Mouse (Mus musculus) embryonic facial prominence, embryonic 14.5 days (tissue): Measurements from ENCODE around the gene Gps1. TPM values are rescaled to one million over a fixed set of nuclear protein-coding genes. Genes with fewer than 3 reads are reported as not detected.

Experiments
- ATAC-seq: fragments of 200-750 bp; cut with Nextera tagmentation; 2 replicates; pipeline ENCODE4 v1.8.0; 2017; ENCODE audit warnings: low read depth, moderate number of reproducible peaks, moderate TSS enrichment
- DNase-seq: peaks from one replicate; pipeline ENCODE4 v3.0.0-alpha.2; 2015; ENCODE audit warnings: low spot score
- H3K27ac ChIP-seq: fragments of 300-500 bp; sonication (generic); replicated peaks from 2 replicates; pipeline ENCODE4 v1.5.1; 2014; ENCODE audit warnings: low read depth, mild to moderate bottlenecking, low read length, moderate library complexity
- H3K27me3 ChIP-seq: fragments of 300-500 bp; sonication (generic); replicated peaks from 2 replicates; pipeline ENCODE4 v1.6.1; 2014; ENCODE audit warnings: low read length; ENCODE audit not compliant: control insufficient read depth, insufficient read depth
- H3K36me3 ChIP-seq: fragments of 300-500 bp; sonication (generic); 2 replicates; pipeline ENCODE4 v1.6.1; 2014; ENCODE audit warnings: low read length, mixed read lengths; ENCODE audit not compliant: control insufficient read depth, insufficient read depth
- H3K4me1 ChIP-seq: fragments of 300-500 bp; sonication (generic); 2 replicates; pipeline ENCODE4 v1.6.1; 2014; ENCODE audit warnings: antibody characterized with exemption, low read length; ENCODE audit not compliant: control insufficient read depth, insufficient read depth
- H3K4me2 ChIP-seq: fragments of 300-500 bp; sonication (generic); 2 replicates; pipeline ENCODE4 v1.6.1; 2014; ENCODE audit warnings: low read depth, mild to moderate bottlenecking, low read length, moderate library complexity, mixed read lengths
- H3K4me3 ChIP-seq: fragments of 300-500 bp; sonication (generic); 2 replicates; pipeline ENCODE4 v1.5.1; 2014; ENCODE audit warnings: low read depth, mild to moderate bottlenecking, low read length
- H3K9ac ChIP-seq: fragments of 300-500 bp; sonication (generic); 2 replicates; pipeline ENCODE4 v1.6.1; 2014; ENCODE audit warnings: low read depth, mild to moderate bottlenecking, low read length, moderate library complexity, mixed read lengths
- H3K9me3 ChIP-seq: fragments of 300-500 bp; sonication (generic); 2 replicates; pipeline ENCODE4 v1.6.1; 2016; ENCODE audit warnings: low read length; ENCODE audit not compliant: control insufficient read depth
- WGBS: fragments of 180-500 bp; shearing (Covaris S2); extraction: QIAGEN DNeasy Blood & Tissue Kit; methylation state at CpG from one replicate; pipeline ENCODE4 v1.1.7; 2014; 5-methylcytosine and 5-hydroxymethylcytosine counted together
- polyA plus RNA-seq: library from polyadenylated mRNA; unstranded; fragments of >200 nt; fragmentation: Nextera tagmentation; extraction: Ambion mirVana; gene quantifications from 2 replicates; pipeline ENCODE4 v1.2.1, GENCODE M21; 2014

Gene Gps1
- 207 and 219 TPM in 2 replicates for polyA plus RNA-seq

DNA sequence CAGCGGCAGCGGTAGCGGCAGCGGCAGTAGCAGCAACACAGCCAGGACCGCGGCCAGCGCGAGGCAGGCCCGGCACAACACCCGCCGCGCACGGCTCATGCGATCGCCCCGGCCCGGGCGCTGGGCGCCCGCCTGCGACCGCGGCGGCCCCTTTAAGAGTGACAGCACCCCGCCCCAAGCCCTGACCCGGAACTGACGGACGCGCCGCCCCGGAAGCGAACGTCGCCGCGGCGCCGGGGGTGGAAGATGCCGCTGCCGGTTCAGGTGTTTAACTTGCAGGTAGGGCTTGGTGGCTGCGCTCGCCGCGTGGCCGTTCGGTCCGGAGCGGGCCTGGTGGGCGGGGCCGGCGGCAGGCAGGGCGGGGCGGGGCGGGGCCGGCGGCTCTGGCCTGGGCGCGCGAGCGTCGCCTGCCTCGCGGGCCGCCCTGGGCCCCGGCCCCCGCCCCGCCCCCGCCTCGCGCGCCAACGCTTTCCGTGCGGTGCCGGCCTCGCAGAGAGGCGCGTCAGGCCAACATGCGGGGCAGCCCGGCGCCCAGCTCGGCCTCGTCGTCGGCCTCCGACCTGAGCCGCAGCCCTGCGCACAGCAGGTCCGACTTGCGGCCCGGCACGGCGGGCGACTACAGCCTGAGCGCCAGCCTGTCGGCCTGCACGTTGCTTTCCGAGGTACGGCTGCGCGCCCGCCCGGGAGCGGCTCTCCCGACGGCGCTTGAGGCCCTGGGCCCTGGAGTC is at the start of gene Gps1, which contains the start of gene Rfng:
Gene Gps1 (plus strand): TSS at position 209 of the 728 bp plus-strand sequence.
Gene Rfng (minus strand): TSS at position 144 of the 728 bp plus-strand sequence.
- peak; percentile 89 for DNase-seq
- H3K9ac ChIP-seq, result peak within 1 kb of the TSS; percentile 92
- peak within 1 kb of the TSS; percentile 95 for H3K4me2 ChIP-seq
- no peaks in the 10 kb centered on the region for H3K9me3 ChIP-seq
- H3K4me1 ChIP-seq, result peaks cover 10% of the 10 kb centered on the region
- H3K27me3 ChIP-seq, result no peaks in the 10 kb centered on the region
- 0% methylated on average over 34 of the region's 107 CpGs for WGBS
- peak; percentile 91 for ATAC-seq
- peak within 1 kb of the TSS; percentile 92 for H3K4me3 ChIP-seq
- H3K27ac ChIP-seq, result peak within 1 kb of the TSS; percentile 74
- H3K36me3 ChIP-seq, result peaks cover 55% of the 10 kb centered on the region

DNA sequence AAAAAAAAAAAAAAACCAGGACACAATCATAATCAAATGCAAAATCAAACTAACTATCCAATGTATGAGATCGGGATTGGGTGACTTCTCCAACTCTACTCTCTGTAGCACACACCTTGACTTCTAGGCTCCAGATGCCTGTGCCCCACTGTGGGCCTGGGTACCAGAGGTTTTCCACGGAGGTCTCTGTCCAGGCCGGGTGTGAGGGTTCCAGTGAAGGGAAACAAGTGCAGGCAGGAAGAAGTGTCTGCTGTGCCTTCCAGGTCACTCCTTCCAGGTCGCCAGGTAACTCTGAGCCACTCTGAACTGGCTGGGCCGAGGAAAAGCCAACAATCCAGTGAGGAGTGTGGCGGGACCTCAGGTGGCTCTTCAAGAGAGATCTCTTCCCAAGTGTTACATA is 47.6 kb upstream of the Gps1 start:
- no peak for ATAC-seq
- H3K4me3 ChIP-seq, result no peak overlapping the region
- H3K4me2 ChIP-seq, result no peak overlapping the region
- H3K4me1 ChIP-seq, result peaks cover 6% of the 10 kb centered on the region; the same call in 1 of the 2 replicates
- H3K36me3 ChIP-seq, result no peaks in the 10 kb centered on the region
- H3K9me3 ChIP-seq, result no peaks in the 10 kb centered on the region
- WGBS, result 71% methylated on average over 6 of the region's 6 CpGs
- DNase-seq, result no peak
- no peaks in the 10 kb centered on the region for H3K27me3 ChIP-seq
- H3K27ac ChIP-seq, result no peak overlapping the region
- H3K9ac ChIP-seq, result no peak overlapping the region

DNA sequence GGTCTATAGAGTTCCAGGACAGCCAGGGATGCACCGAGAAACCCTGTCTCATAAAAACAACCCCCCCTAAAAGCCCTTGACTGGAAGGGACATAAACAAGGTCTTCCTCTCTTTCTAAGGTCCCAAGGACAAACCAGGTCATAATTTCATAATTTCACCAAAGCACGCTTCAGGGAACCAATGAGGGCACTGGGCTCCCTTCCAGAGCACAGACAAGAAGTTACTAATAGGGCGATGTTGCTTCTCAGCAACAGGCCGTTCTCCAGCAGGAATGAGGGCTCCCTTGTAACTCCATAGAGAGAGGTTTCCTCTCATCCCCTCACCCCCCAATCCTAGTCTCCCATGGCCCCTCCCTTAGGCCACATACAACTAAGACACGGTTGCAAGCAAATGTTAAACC is 43.1 kb upstream of the Gps1 start:
- H3K4me1 ChIP-seq, result no peaks in the 10 kb centered on the region
- H3K9ac ChIP-seq, result no peak overlapping the region
- DNase-seq (no peak), ATAC-seq (no peak)
- WGBS, result 91% methylated on average over 5 of the region's 5 CpGs
- no peak overlapping the region for H3K4me3 ChIP-seq
- no peak overlapping the region for H3K4me2 ChIP-seq
- H3K9me3 ChIP-seq, result no peaks in the 10 kb centered on the region
- H3K27ac ChIP-seq, result no peak overlapping the region
- H3K27me3 ChIP-seq, result no peaks in the 10 kb centered on the region
- H3K36me3 ChIP-seq, result no peaks in the 10 kb centered on the region

DNA sequence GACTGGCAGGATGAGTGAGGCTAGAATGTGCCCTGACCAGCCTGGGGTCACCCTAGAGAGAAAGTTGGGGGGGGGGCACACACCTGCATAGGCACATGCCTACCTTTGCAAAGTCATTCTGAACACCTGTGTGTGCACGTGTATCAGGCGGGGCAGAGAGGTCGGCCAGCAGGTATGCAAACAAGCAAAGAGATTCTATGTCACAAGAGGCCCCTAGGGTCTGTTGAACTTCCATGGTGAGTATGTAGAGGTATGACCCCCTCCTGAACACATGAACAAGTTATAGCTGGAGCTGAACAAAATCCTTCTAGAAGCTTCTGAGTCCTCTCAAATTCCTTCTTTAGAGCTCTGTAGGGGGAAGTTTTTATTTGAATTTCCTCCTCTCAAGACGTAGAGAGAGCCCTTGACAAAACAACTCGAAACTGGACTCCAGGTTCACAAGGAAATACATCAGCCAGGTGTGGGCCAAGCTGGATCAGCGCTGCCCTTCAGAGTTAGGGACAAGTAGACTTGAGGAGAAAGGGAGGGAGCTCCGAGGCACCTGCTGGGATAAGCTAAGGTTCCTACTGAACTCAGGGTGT is 39.9 kb upstream of the Gps1 start:
- peak; percentile 40 for DNase-seq
- H3K4me3 ChIP-seq, result no peak overlapping the region
- no peaks in the 10 kb centered on the region for H3K4me1 ChIP-seq
- H3K4me2 ChIP-seq, result no peak overlapping the region
- no peak overlapping the region for H3K9ac ChIP-seq
- no peaks in the 10 kb centered on the region for H3K9me3 ChIP-seq
- H3K27ac ChIP-seq, result no peak overlapping the region
- no peaks in the 10 kb centered on the region for H3K27me3 ChIP-seq
- WGBS, result 67% methylated on average over 7 of the region's 7 CpGs
- ATAC-seq, result peak; percentile 70; the same call in 1 of the 2 replicates
- no peaks in the 10 kb centered on the region for H3K36me3 ChIP-seq

DNA sequence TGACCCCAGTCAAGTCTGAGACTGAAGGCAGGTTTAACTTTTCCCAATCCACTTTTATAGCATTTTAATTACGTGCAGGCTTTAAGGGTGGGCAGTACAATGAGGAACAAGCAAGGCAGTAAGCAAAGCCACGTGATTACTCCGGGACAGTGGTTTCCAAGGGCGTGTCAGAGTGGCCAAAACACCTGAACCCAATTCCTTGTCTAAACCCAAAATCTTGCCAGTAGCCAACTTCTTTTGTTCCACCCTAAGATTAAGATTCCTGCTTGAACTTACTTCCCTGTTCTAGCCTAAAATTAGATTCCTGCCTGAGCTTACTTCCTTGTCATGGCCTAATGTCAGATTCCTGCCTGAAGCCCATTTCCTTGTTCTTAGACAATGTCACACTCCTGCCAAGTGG is 36.1 kb upstream of the Gps1 start:
- no peaks in the 10 kb centered on the region for H3K27me3 ChIP-seq
- no peak overlapping the region for H3K27ac ChIP-seq
- H3K9me3 ChIP-seq, result no peaks in the 10 kb centered on the region
- H3K36me3 ChIP-seq, result no peaks in the 10 kb centered on the region
- H3K4me1 ChIP-seq, result no peaks in the 10 kb centered on the region
- ATAC-seq (0 out of 2 replicates have a peak, but pooled peaks have one; percentile 22), DNase-seq (no peak)
- no peak overlapping the region for H3K9ac ChIP-seq
- no peak overlapping the region for H3K4me2 ChIP-seq
- 80% methylated on average over 4 of the region's 4 CpGs for WGBS
- no peak overlapping the region for H3K4me3 ChIP-seq

DNA sequence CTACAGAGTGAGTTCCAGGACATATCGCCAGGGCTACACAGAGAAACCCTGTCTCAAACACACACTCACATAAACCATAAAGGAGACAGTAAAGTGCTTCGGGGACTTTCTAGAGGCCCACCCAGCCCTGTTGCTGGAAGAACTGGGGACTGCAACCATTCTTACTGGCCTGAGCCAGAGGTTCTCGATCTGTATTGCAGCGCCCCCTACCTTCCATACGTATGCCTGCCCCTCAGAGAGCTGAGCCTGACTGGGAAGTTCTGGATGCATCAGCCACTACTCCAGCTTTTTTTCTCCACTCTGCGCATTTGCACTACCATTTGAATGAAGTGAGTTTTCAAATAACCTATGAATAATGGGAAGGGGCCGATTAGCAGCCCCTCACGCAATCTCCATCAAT is 34.6 kb upstream of the Gps1 start:
- no peaks in the 10 kb centered on the region for H3K4me1 ChIP-seq
- no peaks in the 10 kb centered on the region for H3K9me3 ChIP-seq
- DNase-seq, result no peak
- no peak overlapping the region for H3K4me3 ChIP-seq
- H3K27ac ChIP-seq, result no peak overlapping the region
- H3K36me3 ChIP-seq, result no peaks in the 10 kb centered on the region
- WGBS, result 61% methylated on average over 8 of the region's 8 CpGs
- no peak overlapping the region for H3K9ac ChIP-seq
- H3K4me2 ChIP-seq, result no peak overlapping the region
- H3K27me3 ChIP-seq, result no peaks in the 10 kb centered on the region
- no peak for ATAC-seq

DNA sequence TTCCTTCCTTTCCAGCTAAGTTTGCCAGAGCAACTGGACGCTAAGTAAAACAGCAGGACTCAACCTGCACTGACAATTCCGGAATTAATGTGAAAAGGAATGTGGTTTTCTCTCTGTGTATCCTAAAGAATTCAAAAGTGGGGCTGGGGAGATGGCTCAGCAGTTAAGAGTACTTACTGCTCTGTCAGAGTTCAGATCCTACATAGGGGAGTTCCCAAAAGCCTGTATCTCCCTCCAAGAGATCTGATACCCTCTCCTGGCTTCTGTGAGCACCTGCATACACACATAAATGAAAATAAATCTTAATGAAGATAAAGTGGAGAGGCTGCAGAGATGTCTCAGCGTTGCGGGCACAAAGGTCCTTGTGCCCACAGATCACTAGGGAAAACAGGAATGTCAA is 32.5 kb upstream of the Gps1 start:
- WGBS, result 57% methylated on average over 4 of the region's 4 CpGs
- Histone ChIP-seq H3K27me3 (no peaks in the 10 kb centered on the region), H3K27ac (no peak overlapping the region), H3K4me3 (no peak overlapping the region), H3K9me3 (no peaks in the 10 kb centered on the region), H3K9ac (no peak overlapping the region), H3K4me2 (no peak overlapping the region), H3K4me1 (no peaks in the 10 kb centered on the region), H3K36me3 (no peaks in the 10 kb centered on the region)
- ATAC-seq, result no peak
- DNase-seq, result no peak

DNA sequence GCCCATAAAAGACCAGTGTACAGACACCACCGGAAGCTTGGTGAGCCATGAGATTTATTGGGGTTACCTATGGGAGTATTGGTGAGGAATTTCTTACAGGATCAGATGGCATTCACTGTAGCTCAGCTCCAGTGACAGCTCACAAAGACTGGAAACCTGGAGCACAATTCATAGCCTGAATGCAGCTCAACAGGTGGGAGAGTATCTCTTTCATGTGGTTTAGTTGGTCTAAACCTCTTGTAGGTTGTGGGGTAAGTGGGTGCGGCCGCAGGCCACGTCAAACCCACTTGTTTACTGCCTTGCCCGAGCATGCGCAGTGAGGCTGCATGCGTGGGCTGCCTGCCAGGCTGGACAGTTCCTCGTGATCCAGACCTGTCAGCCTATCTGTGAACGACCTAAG is 23.8 kb upstream of the Gps1 start:
- Histone ChIP-seq H3K4me2 (no peak overlapping the region), H3K9me3 (peaks cover 18% of the 10 kb centered on the region), H3K36me3 (no peaks in the 10 kb centered on the region), H3K4me3 (no peak overlapping the region), H3K4me1 (no peaks in the 10 kb centered on the region), H3K27me3 (peaks cover 8% of the 10 kb centered on the region; the same call in 1 of the 2 replicates), H3K9ac (no peak overlapping the region), H3K27ac (no peak overlapping the region)
- 81% methylated on average over 9 of the region's 9 CpGs for WGBS
- ATAC-seq (no peak), DNase-seq (no peak)
